Mouse (Mus musculus): ENCODE data around the gene Chrm4. TPM values are rescaled to one million over a fixed set of nuclear protein-coding genes. Genes with fewer than 3 reads are reported as not detected.

Gene Chrm4
- total and polyA plus RNA-seq, 2 experiments, result not detected

- peaks cover 2% of the 10 kb centered on the region for H3K4me1 ChIP-seq (ENCODE audit: control insufficient read depth, insufficient read depth, low read length)
- no peak overlapping the region for H3K27ac ChIP-seq (replicated peaks; ENCODE audit: insufficient read depth, low read depth, low read length)
- no peak overlapping the region for H3K9ac ChIP-seq (ENCODE audit: low read depth, low read length)
These were observed 17.3 kb downstream of the Chrm4 start for GRCm38 (mm10) chr2:91944170-91944950.

DNA sequence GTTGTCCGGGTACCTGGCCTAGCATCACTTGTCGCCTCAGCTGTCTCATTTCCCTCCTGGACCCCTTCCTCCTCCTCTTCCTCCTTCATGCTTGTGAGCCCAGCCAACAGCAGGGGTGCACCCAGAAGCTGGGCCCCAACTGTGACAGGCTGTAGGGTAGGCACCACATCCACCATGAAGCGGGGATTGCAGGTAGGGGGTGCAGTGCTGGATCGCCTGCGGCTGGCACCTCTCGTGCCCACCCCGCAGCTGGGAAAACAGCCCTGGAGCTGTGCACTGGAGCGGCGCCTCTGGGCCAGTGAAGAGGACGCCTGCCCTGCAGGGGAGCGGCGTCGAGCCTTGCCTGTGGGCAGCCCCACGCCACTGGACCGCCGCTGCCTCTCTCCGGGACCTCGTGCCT is 18.4 kb downstream of the Chrm4 start, which contains the start of gene Gm9821:
Gene Gm9821, plus strand, starts transcription at position 221 of the 400 bp plus-strand sequence.
- DNase-seq (ENCODE audit: extremely low read depth, low read depth, low spot score), result no peak
- TF ChIP-seq CTCF (IDR thresholded peaks at IDR 0.05; ENCODE audit: low read depth, low read length) (no peak), POLR2A (IDR thresholded peaks at IDR 0.05; ENCODE audit: extremely low read depth, insufficient read depth, low read length) (no peak)
- WGBS, result 96% methylated on average over 18 of the region's 18 CpGs
- peaks cover 2% of the 10 kb centered on the region; the same call in 1 of the 2 replicates for H3K36me3 ChIP-seq (ENCODE audit: control insufficient read depth, insufficient read depth, low read length)
- no peak within 1 kb of the TSS for H3K9ac ChIP-seq (ENCODE audit: low read depth, low read length)
- H3K79me2 ChIP-seq (ENCODE audit: control insufficient read depth, insufficient read depth, low read length), result peaks cover 29% of the 10 kb centered on the region
- H3K27me3 ChIP-seq (ENCODE audit: control insufficient read depth, insufficient read depth, low read length), result no peaks in the 10 kb centered on the region
- H3K27ac ChIP-seq (replicated peaks; ENCODE audit: insufficient read depth, low read depth, low read length), result no peak within 1 kb of the TSS
- peaks cover 6% of the 10 kb centered on the region for H3K4me1 ChIP-seq (ENCODE audit: control insufficient read depth, insufficient read depth, low read length)
- no peak within 1 kb of the TSS for H3K4me3 ChIP-seq (ENCODE audit: insufficient read depth, low read depth, low read length)

More at GRCm38 (mm10) chr2:91944170-91944950, 17.3 kb downstream of the Chrm4 start:
- Histone ChIP-seq H3K27me3 (ENCODE audit: control insufficient read depth, insufficient read depth, low read length) (no peaks in the 10 kb centered on the region), H3K79me2 (ENCODE audit: control insufficient read depth, insufficient read depth, low read length) (peaks cover 23% of the 10 kb centered on the region), H3K4me3 (ENCODE audit: insufficient read depth, low read depth, low read length) (no peak overlapping the region), H3K36me3 (ENCODE audit: control insufficient read depth, insufficient read depth, low read length) (peaks cover 4% of the 10 kb centered on the region; the same call in 1 of the 2 replicates)
- TF ChIP-seq POLR2A (IDR thresholded peaks at IDR 0.05; ENCODE audit: extremely low read depth, insufficient read depth, low read length) (no peak), CTCF (IDR thresholded peaks at IDR 0.05; ENCODE audit: low read depth, low read length) (peak; percentile 98)
- 62% methylated on average over 13 of the region's 13 CpGs for WGBS
- peak; percentile 31 for DNase-seq (ENCODE audit: extremely low read depth, low read depth, low spot score)

DNA sequence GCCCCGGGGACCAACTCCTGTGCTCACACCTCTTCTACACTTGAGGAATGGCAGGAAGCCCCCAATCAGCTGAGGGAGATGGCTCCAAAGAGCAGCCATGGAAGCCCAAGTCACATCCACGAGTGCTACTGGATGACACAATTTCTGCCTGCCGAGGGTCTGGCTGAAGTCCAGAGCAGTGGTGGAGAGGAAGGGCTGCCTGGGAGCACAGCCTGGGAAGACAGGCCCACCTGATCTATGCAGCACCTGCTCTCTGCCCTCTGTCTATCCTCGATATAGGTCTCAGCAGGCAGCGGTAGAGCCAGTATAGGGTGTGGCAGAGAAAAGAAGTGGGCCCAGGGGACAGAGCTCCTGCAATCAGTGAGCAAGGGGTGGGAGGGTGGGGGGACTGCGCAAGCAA is 19.8 kb downstream of the Chrm4 start:
- no peak for DNase-seq (ENCODE audit: extremely low read depth, low read depth, low spot score)
- Histone ChIP-seq H3K27me3 (ENCODE audit: control insufficient read depth, insufficient read depth, low read length) (no peaks in the 10 kb centered on the region), H3K4me1 (ENCODE audit: control insufficient read depth, insufficient read depth, low read length) (peaks cover 11% of the 10 kb centered on the region), H3K79me2 (ENCODE audit: control insufficient read depth, insufficient read depth, low read length) (peaks cover 29% of the 10 kb centered on the region), H3K27ac (replicated peaks; ENCODE audit: insufficient read depth, low read depth, low read length) (no peak overlapping the region), H3K4me3 (ENCODE audit: insufficient read depth, low read depth, low read length) (no peak overlapping the region), H3K9ac (ENCODE audit: low read depth, low read length) (no peak overlapping the region), H3K36me3 (ENCODE audit: control insufficient read depth, insufficient read depth, low read length) (peaks cover 2% of the 10 kb centered on the region; the same call in 1 of the 2 replicates)
- WGBS, result 40% methylated on average over 6 of the region's 6 CpGs
- TF ChIP-seq POLR2A (IDR thresholded peaks at IDR 0.05; ENCODE audit: extremely low read depth, insufficient read depth, low read length) (no peak), CTCF (IDR thresholded peaks at IDR 0.05; ENCODE audit: low read depth, low read length) (no peak)

DNA sequence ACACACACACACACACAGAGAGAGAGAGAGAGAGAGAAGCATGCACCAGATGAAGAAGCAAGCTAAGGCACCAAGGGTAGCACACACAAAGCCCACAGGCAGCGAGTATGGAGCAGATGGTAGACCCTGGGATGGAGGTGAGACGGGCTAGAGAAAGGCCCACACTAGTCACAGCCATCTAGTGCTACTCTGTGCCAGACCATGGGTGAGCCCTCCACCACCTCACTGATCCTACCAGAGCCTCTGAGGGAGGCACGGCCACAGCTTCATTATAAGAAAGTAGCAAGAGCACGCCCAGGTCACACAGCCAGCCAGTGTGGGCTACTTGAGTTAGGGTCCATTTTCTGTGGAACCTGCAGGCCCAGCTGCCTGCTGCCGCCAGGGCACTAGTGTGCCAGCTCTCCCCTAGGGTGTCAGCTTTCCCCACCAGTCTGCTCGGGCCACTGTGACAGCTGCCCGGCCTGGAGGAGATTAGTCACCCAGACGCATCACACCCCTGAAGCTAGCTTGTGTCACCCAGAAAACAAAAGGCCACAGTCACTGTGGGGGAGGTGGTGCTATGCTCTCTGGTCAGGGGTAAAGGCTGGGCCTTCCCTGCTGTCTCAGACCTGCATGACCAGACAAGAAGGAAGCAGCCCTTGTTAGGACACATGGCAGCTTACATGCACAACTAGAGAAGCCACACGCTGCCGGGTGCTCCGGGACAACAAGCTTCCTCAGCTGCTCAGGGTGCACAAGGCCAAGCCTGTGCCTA is 20.5 kb downstream of the Chrm4 start:
- Histone ChIP-seq H3K79me2 (ENCODE audit: control insufficient read depth, insufficient read depth, low read length) (peaks cover 29% of the 10 kb centered on the region), H3K27me3 (ENCODE audit: control insufficient read depth, insufficient read depth, low read length) (no peaks in the 10 kb centered on the region), H3K36me3 (ENCODE audit: control insufficient read depth, insufficient read depth, low read length) (no peaks in the 10 kb centered on the region), H3K27ac (replicated peaks; ENCODE audit: insufficient read depth, low read depth, low read length) (no peak overlapping the region), H3K4me1 (ENCODE audit: control insufficient read depth, insufficient read depth, low read length) (peaks cover 11% of the 10 kb centered on the region), H3K9ac (ENCODE audit: low read depth, low read length) (no peak overlapping the region), H3K4me3 (ENCODE audit: insufficient read depth, low read depth, low read length) (no peak overlapping the region)
- DNase-seq (ENCODE audit: extremely low read depth, low read depth, low spot score), result no peak
- no peak for TF ChIP-seq CTCF (IDR thresholded peaks at IDR 0.05; ENCODE audit: low read depth, low read length)
- no peak for TF ChIP-seq POLR2A (IDR thresholded peaks at IDR 0.05; ENCODE audit: extremely low read depth, insufficient read depth, low read length)
- 71% methylated on average over 11 of the region's 11 CpGs for WGBS

DNA sequence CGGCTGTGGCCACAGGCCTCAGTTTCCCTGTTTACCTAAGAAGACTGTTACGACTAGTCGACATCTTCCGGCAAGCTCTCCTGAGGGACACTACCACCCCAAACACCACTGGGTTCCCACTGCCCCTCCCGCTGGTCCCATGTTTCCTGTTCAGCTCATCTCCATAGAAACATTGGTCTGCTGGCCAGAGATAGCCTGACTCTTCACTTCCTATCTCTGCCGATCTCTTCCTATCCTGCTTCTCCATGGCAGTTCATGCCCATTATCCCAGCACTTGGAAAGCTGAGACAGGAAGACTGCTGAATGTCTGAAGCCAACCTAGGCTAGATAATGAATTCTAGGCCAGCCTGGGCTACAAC is 21.1 kb downstream of the Chrm4 start:
- H3K4me3 ChIP-seq (ENCODE audit: insufficient read depth, low read depth, low read length), result no peak overlapping the region
- no peaks in the 10 kb centered on the region for H3K36me3 ChIP-seq (ENCODE audit: control insufficient read depth, insufficient read depth, low read length)
- no peaks in the 10 kb centered on the region for H3K27me3 ChIP-seq (ENCODE audit: control insufficient read depth, insufficient read depth, low read length)
- H3K79me2 ChIP-seq (ENCODE audit: control insufficient read depth, insufficient read depth, low read length), result peaks cover 31% of the 10 kb centered on the region
- no peak overlapping the region for H3K27ac ChIP-seq (replicated peaks; ENCODE audit: insufficient read depth, low read depth, low read length)
- DNase-seq (ENCODE audit: extremely low read depth, low read depth, low spot score), result no peak
- H3K9ac ChIP-seq (ENCODE audit: low read depth, low read length), result no peak overlapping the region
- H3K4me1 ChIP-seq (ENCODE audit: control insufficient read depth, insufficient read depth, low read length), result peaks cover 11% of the 10 kb centered on the region
- no peak for TF ChIP-seq POLR2A (IDR thresholded peaks at IDR 0.05; ENCODE audit: extremely low read depth, insufficient read depth, low read length)
- no peak for TF ChIP-seq CTCF (IDR thresholded peaks at IDR 0.05; ENCODE audit: low read depth, low read length)
- 76% methylated on average over 6 of the region's 6 CpGs for WGBS
